Mouse (Mus musculus) lung, postnatal 25 days (tissue): ENCODE measurements around the gene Ctrb1.
A peak's percentile ranks its signal among the peaks of the same experiment; 100 is the strongest.

ENCODE experiments used
- DNase-seq: peaks from one replicate; pipeline ENCODE4 v3.0.0; 2022; ENCODE audit warnings: low spot score

Gene Ctrb1

GRCm38 (mm10) chr8:111717488-111717792, 26.6 kb upstream of the Ctrb1 start:
- DNase-seq: no peak

- no peak for DNase-seq
Observed at GRCm38 (mm10) chr8:111716603-111717487, 26.0 kb upstream of the Ctrb1 start.

GRCm38 (mm10) chr8:111715514-111715913, 24.7 kb upstream of the Ctrb1 start:
- no peak for DNase-seq

GRCm38 (mm10) chr8:111714295-111714694, 23.5 kb upstream of the Ctrb1 start:
- no peak for DNase-seq

DNA sequence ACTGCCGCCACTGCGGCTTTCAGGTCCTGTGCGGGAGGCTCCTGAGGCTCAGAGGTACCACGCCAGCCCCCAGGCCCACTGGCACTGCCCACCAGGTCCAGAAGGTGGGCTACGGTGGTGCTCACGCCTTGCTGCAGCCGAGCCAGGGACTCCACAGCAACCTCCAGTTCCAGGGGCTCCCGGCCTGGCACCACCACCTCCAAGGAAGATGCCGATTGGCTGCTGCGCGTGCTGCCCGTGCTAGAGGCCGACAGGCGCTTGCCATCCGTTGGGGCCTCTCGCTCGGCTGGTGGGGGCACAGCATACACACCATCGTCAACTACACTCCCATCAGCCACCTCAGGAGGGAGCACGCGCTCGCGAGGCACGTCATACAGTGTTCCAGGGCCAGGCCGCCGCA, 23.0 kb upstream of the Ctrb1 start:
- DNase-seq: no peak

DNA sequence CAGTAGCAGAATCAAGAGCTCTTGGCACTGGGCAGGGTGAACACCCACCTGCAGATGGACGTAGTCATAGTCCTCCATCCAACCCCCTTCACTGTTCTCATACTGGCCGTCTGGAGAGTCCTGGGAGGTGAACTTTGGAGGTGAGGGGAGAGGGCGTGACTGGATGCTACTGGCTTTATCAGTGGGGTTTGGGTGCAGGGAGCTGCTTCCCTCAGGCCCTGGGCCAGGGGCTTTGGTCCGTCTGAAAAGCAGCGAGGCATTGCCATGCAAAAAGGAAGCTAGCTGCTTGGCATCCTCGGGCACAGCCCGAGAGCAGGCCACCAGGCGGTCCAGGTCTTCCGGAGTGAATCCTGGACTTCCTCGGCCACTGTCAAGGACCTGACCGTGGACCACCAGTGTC, 22.5 kb upstream of the Ctrb1 start:
- DNase-seq: no peak

- peak; percentile 64 for DNase-seq
Observed at GRCm38 (mm10) chr8:111712588-111712987, 21.8 kb upstream of the Ctrb1 start.

DNA sequence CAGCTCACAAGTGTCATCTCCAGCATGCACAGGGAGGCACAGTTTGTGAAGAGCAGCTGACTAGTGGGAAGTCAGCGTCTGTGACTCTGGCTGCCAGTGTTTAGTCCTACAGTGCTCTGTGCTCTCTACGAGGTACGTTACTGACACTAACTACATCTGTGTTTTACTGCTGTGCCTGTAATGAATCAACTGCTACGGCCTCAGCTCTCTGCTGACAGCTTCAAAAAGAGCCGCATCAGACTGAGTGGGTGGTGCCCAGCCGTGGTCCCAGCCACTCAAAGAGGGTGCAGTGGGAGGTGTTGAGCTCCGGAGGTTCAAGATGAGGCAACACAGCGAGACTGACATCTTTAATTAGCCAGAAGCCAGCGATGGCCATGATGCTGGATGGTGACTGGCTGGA, 21.3 kb upstream of the Ctrb1 start:
- DNase-seq: no peak

GRCm38 (mm10) chr8:111710777-111711485, 20.1 kb upstream of the Ctrb1 start:
- no peak for DNase-seq

GRCm38 (mm10) chr8:111709223-111709622, 18.4 kb upstream of the Ctrb1 start:
- no peak for DNase-seq

DNA sequence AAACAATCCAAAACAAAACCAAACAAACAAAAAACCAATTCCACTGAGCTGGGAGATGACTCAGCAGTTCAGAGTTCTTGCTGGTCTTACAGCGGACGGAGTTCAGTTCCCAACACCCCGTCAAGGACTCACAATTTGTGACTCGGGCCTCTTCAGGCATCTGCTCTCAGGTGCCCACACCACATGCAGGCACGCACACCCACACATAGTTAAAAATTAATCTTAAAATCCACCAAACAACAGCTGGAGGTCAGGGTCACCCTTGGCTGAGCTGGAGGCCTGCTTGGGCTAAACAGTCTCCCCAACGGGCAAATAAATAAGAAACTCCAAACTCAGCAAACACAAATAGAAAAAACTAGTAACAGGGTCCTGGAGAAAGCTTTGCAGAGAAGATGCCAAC, 17.5 kb upstream of the Ctrb1 start:
- no peak for DNase-seq

GRCm38 (mm10) chr8:111705699-111706098, 14.9 kb upstream of the Ctrb1 start:
- DNase-seq: no peak

DNA sequence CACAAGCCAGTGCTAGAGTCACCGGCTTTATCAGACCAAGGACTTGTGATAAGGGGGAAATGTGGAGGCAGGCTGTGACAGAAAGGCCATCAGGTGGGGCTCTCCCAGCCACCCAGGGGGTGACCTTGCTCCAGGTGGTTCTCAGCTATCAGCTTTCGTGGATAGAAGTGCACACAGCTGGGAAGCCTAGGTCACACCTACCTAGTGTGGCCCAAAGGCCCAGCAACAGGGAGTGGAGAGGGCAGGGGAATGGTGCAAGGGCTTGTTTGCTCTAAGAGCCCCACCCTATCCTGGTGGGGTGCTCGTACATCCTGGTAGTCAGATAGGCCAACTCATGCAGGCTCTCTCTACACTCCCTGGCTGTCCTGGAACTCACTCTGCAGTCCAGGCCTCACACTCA, 14.4 kb upstream of the Ctrb1 start:
- DNase-seq: no peak

DNA sequence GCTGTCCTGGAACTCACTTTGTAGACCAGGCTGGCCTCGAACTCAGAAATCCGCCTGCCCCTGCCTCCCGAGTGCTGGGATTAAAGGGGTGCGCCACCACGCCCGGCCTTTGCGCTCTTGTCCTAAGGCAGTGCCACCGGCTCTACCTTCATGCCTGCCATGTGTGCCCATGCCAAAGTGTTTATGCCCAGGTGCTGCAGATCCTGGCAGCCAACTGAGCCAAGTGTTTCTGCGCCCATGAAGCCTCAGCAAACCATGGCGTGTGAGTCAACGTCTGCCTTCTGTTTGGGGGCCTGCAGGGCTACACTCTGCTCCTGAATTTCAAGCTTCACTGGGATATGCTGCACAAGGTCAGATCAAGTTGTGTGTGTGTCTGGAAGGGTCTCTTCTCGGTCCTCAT, 13.8 kb upstream of the Ctrb1 start:
- DNase-seq: no peak

DNA sequence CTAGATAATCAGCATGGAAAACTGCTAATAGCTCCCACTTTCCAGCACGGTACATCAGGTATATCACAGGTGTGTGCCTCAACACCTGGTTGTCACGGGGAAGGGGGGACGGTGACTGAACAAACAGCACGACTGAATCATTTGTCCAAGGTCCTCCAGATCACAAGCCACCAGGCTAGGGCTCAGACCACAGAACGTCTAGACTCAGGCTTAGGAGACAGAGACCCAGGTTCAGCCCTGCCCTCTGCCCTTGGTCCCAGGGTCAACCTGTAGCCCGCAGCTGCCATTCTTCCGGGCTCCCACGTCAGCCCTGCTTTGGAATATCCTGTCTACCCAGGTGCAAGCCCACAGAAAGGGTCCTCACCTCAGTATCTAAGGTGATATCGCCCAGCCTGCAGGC, 10.6 kb upstream of the Ctrb1 start:
- no peak for DNase-seq

DNA sequence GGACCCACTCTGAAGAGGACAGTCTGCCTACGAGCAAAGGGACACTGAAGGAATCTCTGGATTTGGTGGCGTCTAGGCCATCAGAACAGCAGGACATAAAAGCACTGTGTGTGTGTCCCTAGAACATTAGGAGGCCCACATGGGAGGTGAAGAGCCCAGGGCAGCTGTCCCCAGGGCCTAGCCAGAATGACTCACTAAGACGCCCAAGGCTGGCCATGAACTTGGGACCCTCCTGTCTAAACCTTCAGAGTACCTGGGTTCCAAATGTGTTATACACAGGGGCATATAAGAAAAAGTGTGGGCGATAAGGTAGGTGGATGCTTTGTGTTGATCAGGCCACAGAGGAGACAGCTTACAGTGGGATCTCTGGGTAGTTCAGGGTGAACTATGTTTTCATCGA, 9.9 kb upstream of the Ctrb1 start:
- DNase-seq: no peak

DNA sequence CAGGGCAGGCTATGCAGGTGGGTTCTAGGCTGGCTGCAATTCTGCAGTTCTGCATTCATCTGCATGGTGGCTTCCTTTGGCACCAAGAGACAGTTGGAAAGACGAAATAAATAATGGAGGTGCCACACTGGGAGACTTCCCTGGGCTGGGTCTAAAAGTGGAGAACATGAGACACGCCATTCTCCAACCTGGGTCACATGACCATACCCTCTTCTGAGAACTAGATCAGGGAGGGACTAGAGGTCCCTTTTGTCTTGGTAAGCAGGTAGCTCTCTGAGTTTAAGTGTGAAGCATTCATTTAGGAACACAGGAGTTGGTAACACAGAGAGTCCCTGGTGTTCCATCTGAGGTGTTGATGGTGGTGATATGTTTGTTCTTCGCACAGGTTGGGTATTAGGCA, 9.4 kb upstream of the Ctrb1 start:
- DNase-seq: no peak

GRCm38 (mm10) chr8:111699035-111699434, 8.2 kb upstream of the Ctrb1 start:
- DNase-seq: no peak

DNA sequence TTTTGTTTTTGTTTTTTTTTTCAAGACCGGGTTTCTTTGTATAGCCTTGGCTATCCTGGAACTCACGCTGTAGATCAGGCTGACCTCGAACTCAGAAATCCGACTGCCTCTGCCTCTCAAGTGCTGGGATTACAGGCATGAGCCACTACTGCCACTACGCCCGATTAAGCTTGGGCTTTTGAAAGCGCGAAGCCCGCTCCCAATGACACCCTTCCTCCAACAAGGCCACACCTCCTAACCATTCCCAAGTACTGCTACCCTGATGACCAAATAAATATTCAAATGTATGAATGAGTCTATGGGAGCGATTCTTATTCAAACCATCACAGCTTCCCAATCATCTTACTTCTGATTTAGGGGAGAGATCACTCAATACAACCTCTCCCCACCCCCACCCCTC, 6.8 kb upstream of the Ctrb1 start:
- DNase-seq: no peak

DNA sequence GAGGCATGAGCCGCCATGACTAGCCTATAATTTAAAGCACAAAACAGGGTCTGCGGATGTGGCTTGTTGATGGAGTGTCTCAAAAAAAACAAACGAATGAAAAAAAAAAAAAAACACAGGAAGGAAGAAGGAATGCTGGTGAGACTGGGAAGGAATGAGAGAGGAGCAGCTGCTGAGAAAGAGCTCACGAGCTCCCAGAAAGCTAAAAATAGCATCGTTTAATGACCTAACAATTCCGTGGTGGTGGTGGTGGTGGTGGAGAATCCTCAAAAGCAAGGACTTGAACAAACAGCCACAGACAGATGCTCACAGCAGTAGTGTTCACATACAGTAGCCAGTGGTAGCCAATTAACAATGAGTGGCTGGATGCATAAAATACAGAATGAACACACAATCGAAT, 4.6 kb upstream of the Ctrb1 start:
- DNase-seq: no peak

DNA sequence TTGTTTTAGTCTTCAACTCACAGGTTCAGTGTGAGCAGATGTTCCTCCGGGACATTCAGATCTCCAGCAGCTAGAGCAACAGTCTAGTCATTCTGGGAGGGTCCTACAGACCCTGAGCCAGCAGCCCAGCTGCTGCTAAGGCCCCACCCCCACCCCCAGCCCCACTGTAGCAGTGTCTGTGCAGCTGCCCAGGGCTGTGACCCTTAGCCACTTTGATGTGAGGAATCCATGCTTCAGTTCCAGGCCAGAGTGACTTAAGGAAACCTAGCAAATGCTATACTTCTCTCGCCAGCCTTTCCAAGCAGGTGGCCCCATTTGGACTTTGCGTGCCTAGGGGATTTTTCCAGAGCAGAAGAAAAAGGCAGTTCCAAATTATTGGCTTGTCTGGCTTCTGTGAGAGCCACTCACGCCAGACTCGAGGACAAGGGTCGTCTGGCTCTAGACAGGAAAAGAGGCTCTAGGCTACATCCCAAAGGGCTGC, 2.5 kb upstream of the Ctrb1 start:
- no peak for DNase-seq

DNA sequence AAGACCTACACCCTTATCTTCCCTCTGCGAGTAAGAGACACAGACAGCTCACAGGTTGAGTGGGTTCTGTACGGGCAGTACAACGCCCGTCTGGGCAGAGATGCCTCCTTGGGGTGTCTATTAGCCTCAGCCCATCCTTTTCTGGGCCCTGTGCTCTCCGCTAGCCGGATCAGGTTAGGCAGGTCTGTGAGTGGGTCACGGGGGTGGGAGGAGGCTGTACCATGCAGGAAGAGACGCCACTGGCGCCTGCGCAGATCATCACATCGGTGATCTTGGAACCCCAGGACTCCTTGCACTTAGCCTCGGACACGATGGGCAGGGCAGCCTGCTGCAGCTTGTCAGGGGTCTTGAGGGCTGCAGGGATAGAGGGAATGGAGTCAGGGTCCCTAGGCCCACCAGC, 3.9 kb downstream of the Ctrb1 start:
- DNase-seq: no peak

GRCm38 (mm10) chr8:111682521-111682920, 8.3 kb downstream of the Ctrb1 start:
- no peak for DNase-seq

GRCm38 (mm10) chr8:111681153-111681552, 9.7 kb downstream of the Ctrb1 start:
- no peak for DNase-seq
